Mouse (Mus musculus) embryonic facial prominence, embryonic 13.5 days (tissue): Measurements from ENCODE around the gene Trim28. TPM values are rescaled to one million over a fixed set of nuclear protein-coding genes. Genes with fewer than 3 reads are reported as not detected.
A peak's percentile ranks its signal among the peaks of the same experiment; 100 is the strongest.

Experiments
- ATAC-seq: fragments of 200-750 bp; cut with Nextera tagmentation; 2 replicates; pipeline ENCODE4 v1.8.0; 2017; ENCODE audit warnings: low read depth; ENCODE audit not compliant: insufficient number of reproducible peaks, insufficient read depth, low FRiP score, low TSS enrichment
- H3K27ac ChIP-seq: fragments of 300-500 bp; sonication (generic); 2 replicates; pipeline ENCODE4 v1.5.1; 2015; ENCODE audit warnings: moderate library complexity, mild to moderate bottlenecking, inconsistent platforms
- H3K27me3 ChIP-seq: fragments of 300-500 bp; sonication (generic); 2 replicates; pipeline ENCODE4 v1.6.1; 2015; ENCODE audit warnings: mild to moderate bottlenecking, inconsistent platforms
- H3K36me3 ChIP-seq: fragments of 300-500 bp; sonication (generic); 2 replicates; pipeline ENCODE4 v1.6.1; 2015; ENCODE audit warnings: mild to moderate bottlenecking, inconsistent platforms
- H3K4me1 ChIP-seq: fragments of 300-500 bp; sonication (generic); 2 replicates; pipeline ENCODE4 v1.6.1; 2015; ENCODE audit warnings: inconsistent platforms
- H3K4me2 ChIP-seq: fragments of 300-500 bp; sonication (generic); 2 replicates; pipeline ENCODE4 v1.6.1; 2015; ENCODE audit warnings: moderate library complexity, mild to moderate bottlenecking, inconsistent platforms
- H3K4me3 ChIP-seq: fragments of 300-500 bp; sonication (generic); 2 replicates; pipeline ENCODE4 v1.5.1; 2015; ENCODE audit warnings: mild to moderate bottlenecking, inconsistent platforms
- H3K9ac ChIP-seq: fragments of 300-500 bp; sonication (generic); 2 replicates; pipeline ENCODE4 v1.6.1; 2015; ENCODE audit warnings: mild to moderate bottlenecking, inconsistent platforms
- H3K9me3 ChIP-seq: fragments of 300-500 bp; sonication (generic); 2 replicates; pipeline ENCODE4 v1.6.1; 2016; ENCODE audit warnings: inconsistent platforms
- WGBS: fragments of 180-500 bp; shearing (Covaris S2); methylation state at CpG from one replicate; pipeline ENCODE4 v1.1.7; 2015; ENCODE audit warnings: mixed read lengths; 5-methylcytosine and 5-hydroxymethylcytosine counted together
- polyA plus RNA-seq: library from polyadenylated mRNA; unstranded; fragments of >200 nt; fragmentation: Nextera tagmentation; extraction: Ambion mirVana; gene quantifications from 2 replicates; pipeline ENCODE4 v1.2.1, GENCODE M21; 2015

Trim28 gene
- polyA plus RNA-seq, 1 experiment from 2014 or later: 337 TPM

- ATAC-seq: no peak
- H3K27ac ChIP-seq: peak overlapping the region; percentile 100
- H3K4me2 ChIP-seq: peak overlapping the region; percentile 88
- peaks cover 47% of the 10 kb centered on the region for H3K4me1 ChIP-seq
- H3K36me3 ChIP-seq: peaks cover 35% of the 10 kb centered on the region
- peak overlapping the region; percentile 99 for H3K9ac ChIP-seq
- H3K27me3 ChIP-seq: peaks cover 12% of the 10 kb centered on the region
- no peaks in the 10 kb centered on the region for H3K9me3 ChIP-seq
- peak overlapping the region; percentile 77 for H3K4me3 ChIP-seq
- WGBS: 44% methylated on average over 4 of the region's 4 CpGs
Measured at GRCm38 (mm10) chr7:13036806-13037205, 37.9 kb downstream of the Trim28 start.

- no peaks in the 10 kb centered on the region for H3K9me3 ChIP-seq
- H3K27ac ChIP-seq: peak overlapping the region; percentile 100
- H3K4me3 ChIP-seq: peak overlapping the region; percentile 77
- WGBS: under 1% methylated on average over 32 of the region's 33 CpGs
- peaks cover 30% of the 10 kb centered on the region for H3K36me3 ChIP-seq
- H3K4me1 ChIP-seq: peaks cover 46% of the 10 kb centered on the region
- peak overlapping the region; percentile 88 for H3K4me2 ChIP-seq
- no peak for ATAC-seq
- peak overlapping the region; percentile 99 for H3K9ac ChIP-seq
- H3K27me3 ChIP-seq: peaks cover 18% of the 10 kb centered on the region
Measured at GRCm38 (mm10) chr7:13037366-13037765, 38.5 kb downstream of the Trim28 start.

- WGBS: 0% methylated on average over 54 of the region's 65 CpGs
- Histone ChIP-seq H3K9ac (peak within 1 kb of the TSS; percentile 99), H3K9me3 (no peaks in the 10 kb centered on the region), H3K4me2 (peak within 1 kb of the TSS; percentile 88), H3K36me3 (peaks cover 23% of the 10 kb centered on the region), H3K4me3 (peak within 1 kb of the TSS; percentile 77), H3K27me3 (peaks cover 24% of the 10 kb centered on the region), H3K27ac (peak within 1 kb of the TSS; percentile 100), H3K4me1 (peaks cover 40% of the 10 kb centered on the region)
- ATAC-seq: peak; percentile 91
Measured at GRCm38 (mm10) chr7:13037901-13038555, 39.1 kb downstream of the Trim28 start, which contains the start of gene Ube2m. Gene Ube2m, minus strand, starts transcription at chr7:13038275.

- H3K36me3 ChIP-seq: peaks cover 17% of the 10 kb centered on the region
- no peaks in the 10 kb centered on the region for H3K9me3 ChIP-seq
- peak overlapping the region; percentile 88 for H3K4me2 ChIP-seq
- WGBS: 19% methylated on average over 15 of the region's 15 CpGs
- H3K27ac ChIP-seq: peak overlapping the region; percentile 100
- peaks cover 31% of the 10 kb centered on the region for H3K27me3 ChIP-seq
- peak overlapping the region; percentile 77 for H3K4me3 ChIP-seq
- ATAC-seq: no peak
- H3K9ac ChIP-seq: peak overlapping the region; percentile 99
- peaks cover 39% of the 10 kb centered on the region for H3K4me1 ChIP-seq
Measured at GRCm38 (mm10) chr7:13038621-13039169, 39.8 kb downstream of the Trim28 start.

- peak overlapping the region; percentile 100; the same call in 1 of the 2 replicates for H3K27ac ChIP-seq
- H3K4me3 ChIP-seq: peak overlapping the region; percentile 77
- ATAC-seq: no peak
- H3K4me2 ChIP-seq: peak overlapping the region; percentile 88
- H3K27me3 ChIP-seq: peaks cover 36% of the 10 kb centered on the region
- no peaks in the 10 kb centered on the region for H3K9me3 ChIP-seq
- 86% methylated on average over 1 of the region's 1 CpGs for WGBS
- peak overlapping the region; percentile 99 for H3K9ac ChIP-seq
- H3K36me3 ChIP-seq: peaks cover 17% of the 10 kb centered on the region
- H3K4me1 ChIP-seq: peaks cover 39% of the 10 kb centered on the region
Measured at GRCm38 (mm10) chr7:13039181-13039580, 40.3 kb downstream of the Trim28 start.

- H3K9ac ChIP-seq: no peak overlapping the region
- H3K4me1 ChIP-seq: peaks cover 27% of the 10 kb centered on the region
- H3K4me3 ChIP-seq: no peak overlapping the region
- no peak overlapping the region for H3K27ac ChIP-seq
- H3K9me3 ChIP-seq: no peaks in the 10 kb centered on the region
- ATAC-seq: no peak
- H3K27me3 ChIP-seq: peaks cover 52% of the 10 kb centered on the region
- 68% methylated on average over 1 of the region's 1 CpGs for WGBS
- peaks cover 3% of the 10 kb centered on the region for H3K36me3 ChIP-seq
- no peak overlapping the region for H3K4me2 ChIP-seq
Measured at GRCm38 (mm10) chr7:13041256-13041655, 42.3 kb downstream of the Trim28 start.

GRCm38 (mm10) chr7:13042511-13042910 lies 43.6 kb downstream of the Trim28 start:
- H3K27ac ChIP-seq: no peak overlapping the region
- peaks cover 20% of the 10 kb centered on the region for H3K4me1 ChIP-seq
- WGBS: 73% methylated on average over 6 of the region's 6 CpGs
- H3K36me3 ChIP-seq: no peaks in the 10 kb centered on the region
- no peak overlapping the region for H3K4me2 ChIP-seq
- no peak for ATAC-seq
- no peak overlapping the region for H3K4me3 ChIP-seq
- H3K9me3 ChIP-seq: no peaks in the 10 kb centered on the region
- H3K27me3 ChIP-seq: peaks cover 52% of the 10 kb centered on the region
- H3K9ac ChIP-seq: no peak overlapping the region

GRCm38 (mm10) chr7:13043120-13043444 lies 44.2 kb downstream of the Trim28 start:
- Histone ChIP-seq H3K4me1 (peaks cover 20% of the 10 kb centered on the region), H3K27me3 (peaks cover 52% of the 10 kb centered on the region), H3K4me2 (peak overlapping the region; percentile 97), H3K9ac (peak overlapping the region; percentile 78; the same call in 1 of the 2 replicates), H3K9me3 (no peaks in the 10 kb centered on the region), H3K36me3 (no peaks in the 10 kb centered on the region), H3K27ac (no peak overlapping the region), H3K4me3 (peak overlapping the region; percentile 51)
- 37% methylated on average over 16 of the region's 16 CpGs for WGBS
- no peak for ATAC-seq

- peak overlapping the region; percentile 97 for H3K4me2 ChIP-seq
- H3K27me3 ChIP-seq: peaks cover 52% of the 10 kb centered on the region
- no peak overlapping the region for H3K27ac ChIP-seq
- 6% methylated on average over 88 of the region's 88 CpGs for WGBS
- H3K9me3 ChIP-seq: no peaks in the 10 kb centered on the region
- peak; percentile 16; the same call in 1 of the 2 replicates for ATAC-seq
- peak overlapping the region; percentile 78 for H3K9ac ChIP-seq
- no peaks in the 10 kb centered on the region for H3K36me3 ChIP-seq
- H3K4me1 ChIP-seq: peaks cover 18% of the 10 kb centered on the region
- H3K4me3 ChIP-seq: peak overlapping the region; percentile 51
Measured at GRCm38 (mm10) chr7:13043445-13044253, 44.7 kb downstream of the Trim28 start.

- H3K4me1 ChIP-seq: peaks cover 13% of the 10 kb centered on the region
- ATAC-seq: peak; percentile 4; the same call in 1 of the 2 replicates
- WGBS: 5% methylated on average over 23 of the region's 23 CpGs
Measured at GRCm38 (mm10) chr7:13044254-13044625, 45.3 kb downstream of the Trim28 start.

GRCm38 (mm10) chr7:13046084-13046483 lies 47.2 kb downstream of the Trim28 start:
- H3K27me3 ChIP-seq: peaks cover 47% of the 10 kb centered on the region
- no peak overlapping the region for H3K9ac ChIP-seq
- no peak overlapping the region for H3K4me2 ChIP-seq
- H3K4me1 ChIP-seq: peaks cover 13% of the 10 kb centered on the region
- H3K4me3 ChIP-seq: no peak overlapping the region
- 6% methylated on average over 2 of the region's 2 CpGs for WGBS
- no peak; the same call in 1 of the 2 replicates for ATAC-seq
- no peaks in the 10 kb centered on the region for H3K9me3 ChIP-seq
- H3K36me3 ChIP-seq: no peaks in the 10 kb centered on the region
- no peak overlapping the region for H3K27ac ChIP-seq

More at GRCm38 (mm10) chr7:13044254-13044625, 45.3 kb downstream of the Trim28 start:
- Histone ChIP-seq H3K9ac (peak overlapping the region; percentile 78), H3K9me3 (no peaks in the 10 kb centered on the region), H3K4me2 (peak overlapping the region; percentile 97), H3K36me3 (no peaks in the 10 kb centered on the region), H3K27ac (no peak overlapping the region), H3K4me3 (peak overlapping the region; percentile 51), H3K27me3 (peaks cover 52% of the 10 kb centered on the region)
